Mouse (Mus musculus) limb, embryonic 11.5 days (tissue): Measurements from ENCODE around the gene Ap4b1. TPM values are rescaled to one million over a fixed set of nuclear protein-coding genes. Genes with fewer than 3 reads are reported as not detected.

Source experiments
- ATAC-seq: fragments of 200-750 bp; cut with Nextera tagmentation; 2 replicates; pipeline ENCODE4 v1.8.0; 2017; ENCODE audit warnings: low read depth; ENCODE audit not compliant: insufficient number of reproducible peaks, low FRiP score, low TSS enrichment
- DNase-seq: peaks from one replicate; pipeline ENCODE4 v3.0.0-alpha.2; 2015; ENCODE audit warnings: low spot score
- H3K27ac ChIP-seq: fragments of 300-500 bp; sonication (generic); replicated peaks from 2 replicates; pipeline ENCODE4 v1.5.1; 2014; ENCODE audit warnings: low read depth, mild to moderate bottlenecking, low read length
- H3K27me3 ChIP-seq: fragments of 300-500 bp; sonication (generic); 2 replicates; pipeline ENCODE4 v1.6.1; 2014; ENCODE audit warnings: mild to moderate bottlenecking, low read length, mixed read lengths; ENCODE audit not compliant: control insufficient read depth, insufficient read depth
- H3K36me3 ChIP-seq: fragments of 300-500 bp; sonication (generic); 2 replicates; pipeline ENCODE4 v1.6.1; 2014; ENCODE audit warnings: mild to moderate bottlenecking, low read length, moderate library complexity, mixed read lengths; ENCODE audit not compliant: control insufficient read depth, insufficient read depth
- H3K4me1 ChIP-seq: fragments of 300-500 bp; sonication (generic); 2 replicates; pipeline ENCODE4 v1.6.1; 2014; ENCODE audit warnings: low read length, mixed read lengths; ENCODE audit not compliant: control insufficient read depth, insufficient read depth
- H3K4me2 ChIP-seq: fragments of 300-500 bp; sonication (generic); 2 replicates; pipeline ENCODE4 v1.6.1; 2014; ENCODE audit warnings: low read depth, mild to moderate bottlenecking, moderate library complexity; ENCODE audit not compliant: severe bottlenecking
- H3K4me3 ChIP-seq: fragments of 300-500 bp; sonication (generic); 2 replicates; pipeline ENCODE4 v1.5.1; 2014; ENCODE audit warnings: low read depth, low read length
- H3K9ac ChIP-seq: fragments of 300-500 bp; sonication (generic); 2 replicates; pipeline ENCODE4 v1.6.1; 2014; ENCODE audit warnings: mild to moderate bottlenecking, low read length
- H3K9me3 ChIP-seq: fragments of 300-500 bp; sonication (generic); 2 replicates; pipeline ENCODE4 v1.6.1; 2016; ENCODE audit warnings: low read length; ENCODE audit not compliant: control insufficient read depth
- WGBS: fragments of 180-500 bp; shearing (Covaris S2); extraction: QIAGEN DNeasy Blood & Tissue Kit; methylation state at CpG from one replicate; pipeline ENCODE4 v1.1.7; 2014; 5-methylcytosine and 5-hydroxymethylcytosine counted together
- polyA plus RNA-seq: library from polyadenylated mRNA; unstranded; fragments of >200 nt; fragmentation: Nextera tagmentation; extraction: Ambion mirVana; gene quantifications from 2 replicates; pipeline ENCODE4 v1.2.1, GENCODE M21; 2014

The Ap4b1 gene
- polyA plus RNA-seq, 1 experiment from 2014 or later, result 22.8 TPM

DNA sequence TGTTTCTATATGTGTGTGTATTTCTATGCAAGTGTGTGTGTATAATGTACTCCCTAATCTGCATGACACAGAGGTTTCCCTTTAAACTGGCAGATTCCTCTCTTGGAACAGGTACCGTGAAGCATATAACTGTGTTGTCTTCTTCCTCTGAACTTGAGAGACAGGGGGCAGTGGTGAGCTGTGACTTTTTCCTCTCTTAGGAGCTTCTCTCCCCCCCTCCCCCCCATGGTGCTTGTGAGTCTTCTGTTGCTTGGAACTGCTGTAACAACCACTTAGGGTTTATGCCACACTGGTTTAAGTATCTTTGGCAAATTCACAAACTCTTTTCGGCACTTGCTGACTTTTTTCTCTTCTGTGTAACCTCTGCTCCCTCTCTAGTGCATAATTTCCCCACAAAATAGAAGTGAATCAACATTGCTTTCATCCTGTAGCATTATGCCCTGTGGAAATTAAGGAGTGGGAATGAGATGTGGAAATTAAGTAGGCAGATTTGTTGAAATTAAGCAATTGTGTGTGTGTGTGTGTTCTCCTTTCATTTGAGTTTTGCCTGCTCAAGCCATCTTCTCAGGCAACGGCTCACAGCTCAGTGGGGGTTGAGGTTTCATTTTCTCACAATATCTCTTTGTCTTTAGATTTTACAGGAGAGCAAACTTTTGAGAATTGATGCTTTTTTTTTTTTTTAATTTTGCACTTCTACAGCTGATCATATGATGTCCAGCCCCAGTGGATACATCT is 43.4 kb downstream of the Ap4b1 start:
- Histone ChIP-seq H3K4me1 (no peaks in the 10 kb centered on the region), H3K4me3 (no peak overlapping the region), H3K36me3 (no peaks in the 10 kb centered on the region), H3K9ac (no peak overlapping the region), H3K9me3 (no peaks in the 10 kb centered on the region), H3K27me3 (no peaks in the 10 kb centered on the region), H3K4me2 (no peak overlapping the region), H3K27ac (no peak overlapping the region)
- ATAC-seq (no peak), DNase-seq (peak; percentile 24)
- 69% methylated on average over 3 of the region's 3 CpGs for WGBS

DNA sequence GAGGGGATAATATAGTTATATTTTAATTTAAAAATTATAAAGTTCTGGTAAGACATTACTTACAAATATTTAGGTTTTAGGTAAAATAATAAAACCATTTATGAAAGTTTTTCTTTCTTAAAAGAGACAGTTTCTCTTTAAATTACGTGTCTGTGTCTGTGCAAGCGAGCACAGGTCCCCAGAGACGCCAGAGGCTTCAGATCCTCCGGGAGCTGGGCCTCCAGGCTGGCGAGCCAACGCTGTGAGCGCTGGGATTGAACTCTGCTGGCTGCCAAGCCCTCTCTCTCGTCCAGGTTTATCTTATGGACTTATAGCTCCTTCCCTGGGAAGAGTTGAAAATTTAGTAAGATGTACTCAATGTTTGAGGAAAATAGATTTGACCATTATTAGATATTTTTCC is 44.5 kb downstream of the Ap4b1 start:
- Histone ChIP-seq H3K9ac (no peak overlapping the region), H3K4me2 (no peak overlapping the region), H3K27me3 (no peaks in the 10 kb centered on the region), H3K4me3 (no peak overlapping the region), H3K9me3 (no peaks in the 10 kb centered on the region), H3K27ac (no peak overlapping the region), H3K36me3 (no peaks in the 10 kb centered on the region), H3K4me1 (no peaks in the 10 kb centered on the region)
- 77% methylated on average over 8 of the region's 8 CpGs for WGBS
- no peak for DNase-seq
- ATAC-seq, result no peak

DNA sequence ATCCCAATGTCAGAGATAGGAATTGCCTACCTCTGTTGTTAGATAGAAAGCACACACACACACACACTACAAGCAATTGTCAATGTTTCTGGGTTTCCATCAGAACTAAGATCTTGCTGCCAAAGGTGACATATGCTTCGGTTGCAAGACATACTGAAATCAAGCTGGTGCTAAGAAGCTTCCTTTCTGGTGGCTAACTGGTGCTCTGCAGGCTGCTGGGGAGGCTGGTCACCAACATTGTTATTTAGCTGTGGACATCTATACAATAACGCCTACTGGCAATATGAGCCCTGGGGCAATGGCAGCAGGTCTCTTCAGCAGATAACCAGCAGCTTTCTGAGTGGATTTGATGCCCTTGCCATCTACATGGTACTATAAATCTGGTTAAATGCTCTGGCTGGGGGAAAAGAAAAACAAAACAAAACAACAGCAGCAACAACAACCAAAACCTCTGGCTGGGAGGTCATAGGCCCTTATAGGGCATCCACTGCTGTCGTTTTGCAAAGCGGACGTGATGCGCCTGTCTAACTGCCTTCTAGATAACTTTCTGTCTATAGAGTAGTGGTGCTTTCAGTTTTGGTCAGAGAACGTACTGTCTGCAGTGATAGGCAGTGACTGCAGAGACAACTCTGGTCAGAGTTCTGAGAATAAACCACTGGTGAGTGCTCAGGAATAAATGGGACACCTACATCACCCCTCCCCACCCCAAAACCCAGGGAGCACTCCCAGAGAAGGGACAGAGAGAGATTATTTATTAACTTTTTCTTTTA is 47.9 kb downstream of the Ap4b1 start:
- no peak overlapping the region for H3K4me3 ChIP-seq
- ATAC-seq (no peak), DNase-seq (no peak)
- H3K27me3 ChIP-seq, result no peaks in the 10 kb centered on the region
- H3K27ac ChIP-seq, result no peak overlapping the region
- no peaks in the 10 kb centered on the region for H3K4me1 ChIP-seq
- H3K4me2 ChIP-seq, result no peak overlapping the region
- no peaks in the 10 kb centered on the region for H3K36me3 ChIP-seq
- WGBS, result 88% methylated on average over 7 of the region's 7 CpGs
- no peak overlapping the region for H3K9ac ChIP-seq
- no peaks in the 10 kb centered on the region for H3K9me3 ChIP-seq

DNA sequence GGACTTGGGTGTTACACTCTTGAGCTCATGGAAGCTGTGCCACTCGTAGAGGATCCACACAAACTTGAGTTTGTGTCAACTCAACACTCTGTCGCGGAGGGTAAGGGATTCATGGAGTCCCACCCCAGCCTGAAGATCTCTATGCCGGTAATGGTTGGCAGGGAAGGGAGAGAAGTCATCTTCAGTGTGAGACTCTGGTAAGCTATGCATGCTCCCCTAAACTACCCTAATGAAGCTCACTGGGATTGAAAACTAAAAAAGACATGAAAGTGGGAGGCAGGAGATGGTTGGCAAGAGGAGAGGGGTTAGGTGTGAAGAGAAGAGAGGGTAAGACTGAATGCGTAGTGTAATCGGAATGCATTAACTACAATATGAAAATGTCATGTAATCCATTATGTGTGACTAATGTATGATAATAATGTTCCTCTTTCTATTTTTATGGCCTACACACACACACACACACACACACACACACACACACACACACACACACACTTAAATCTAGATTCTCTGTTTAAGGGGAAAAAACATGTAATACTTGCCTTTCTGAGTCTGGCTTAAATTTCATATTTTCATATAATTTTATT is 48.8 kb downstream of the Ap4b1 start:
- WGBS, result 95% methylated on average over 6 of the region's 6 CpGs
- H3K4me3 ChIP-seq, result no peak overlapping the region
- no peak for ATAC-seq
- no peaks in the 10 kb centered on the region for H3K4me1 ChIP-seq
- H3K27me3 ChIP-seq, result no peaks in the 10 kb centered on the region
- H3K9me3 ChIP-seq, result no peaks in the 10 kb centered on the region
- no peak for DNase-seq
- H3K4me2 ChIP-seq, result no peak overlapping the region
- no peak overlapping the region for H3K27ac ChIP-seq
- no peak overlapping the region for H3K9ac ChIP-seq
- no peaks in the 10 kb centered on the region for H3K36me3 ChIP-seq

DNA sequence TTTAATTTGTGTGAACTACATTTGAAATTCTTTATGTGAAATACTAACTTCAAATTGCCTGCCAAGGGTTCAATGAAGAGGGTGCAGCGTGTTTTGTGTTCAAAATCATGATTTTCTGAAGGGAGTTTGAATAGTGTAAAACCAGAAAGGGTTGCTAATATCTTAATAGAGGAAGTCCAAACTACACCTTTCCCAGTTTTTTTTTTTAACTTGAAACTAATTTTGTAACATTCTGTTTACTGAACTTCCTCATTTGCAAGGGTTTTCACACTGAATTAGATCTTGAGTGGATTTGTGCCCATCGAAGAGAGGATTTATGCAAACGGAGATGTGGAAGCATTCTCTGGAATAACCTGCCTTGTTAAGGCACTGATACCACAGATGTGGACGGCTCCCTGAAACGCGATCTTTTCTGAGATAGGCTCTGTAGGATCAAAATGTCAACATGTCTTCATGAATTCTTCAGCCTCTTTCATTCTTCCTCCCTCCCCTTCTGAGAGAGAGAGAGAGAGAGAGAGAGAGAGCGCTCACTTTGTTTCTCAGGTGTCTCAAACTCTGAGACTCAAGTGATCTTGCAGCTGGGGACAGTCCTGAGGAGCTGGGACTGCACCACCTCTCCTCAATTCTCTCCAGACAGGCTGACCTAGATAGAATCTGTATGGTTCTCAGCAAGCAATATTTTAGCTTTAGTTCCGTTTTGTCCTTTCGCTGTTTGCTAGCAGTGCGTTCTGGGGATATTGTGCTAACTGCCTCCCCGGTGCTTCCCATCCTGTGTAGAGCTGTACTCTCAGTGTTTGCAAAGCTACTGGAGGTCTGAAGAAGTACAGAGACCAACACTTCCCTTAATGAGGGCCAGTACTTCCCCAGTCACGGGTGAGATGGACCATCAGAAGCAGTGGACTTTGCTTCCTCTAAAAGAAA is 49.8 kb downstream of the Ap4b1 start, which contains the start of gene Ptpn22:
Gene Ptpn22 (plus strand): TSS at position 915 of the 921 bp plus-strand sequence.
- 79% methylated on average over 12 of the region's 12 CpGs for WGBS
- H3K36me3 ChIP-seq, result no peaks in the 10 kb centered on the region
- no peaks in the 10 kb centered on the region for H3K9me3 ChIP-seq
- H3K4me2 ChIP-seq, result no peak within 1 kb of the TSS
- DNase-seq, result no peak
- H3K9ac ChIP-seq, result no peak within 1 kb of the TSS
- no peak within 1 kb of the TSS for H3K4me3 ChIP-seq
- no peaks in the 10 kb centered on the region for H3K4me1 ChIP-seq
- no peaks in the 10 kb centered on the region for H3K27me3 ChIP-seq
- no peak for ATAC-seq
- H3K27ac ChIP-seq, result no peak within 1 kb of the TSS

DNA sequence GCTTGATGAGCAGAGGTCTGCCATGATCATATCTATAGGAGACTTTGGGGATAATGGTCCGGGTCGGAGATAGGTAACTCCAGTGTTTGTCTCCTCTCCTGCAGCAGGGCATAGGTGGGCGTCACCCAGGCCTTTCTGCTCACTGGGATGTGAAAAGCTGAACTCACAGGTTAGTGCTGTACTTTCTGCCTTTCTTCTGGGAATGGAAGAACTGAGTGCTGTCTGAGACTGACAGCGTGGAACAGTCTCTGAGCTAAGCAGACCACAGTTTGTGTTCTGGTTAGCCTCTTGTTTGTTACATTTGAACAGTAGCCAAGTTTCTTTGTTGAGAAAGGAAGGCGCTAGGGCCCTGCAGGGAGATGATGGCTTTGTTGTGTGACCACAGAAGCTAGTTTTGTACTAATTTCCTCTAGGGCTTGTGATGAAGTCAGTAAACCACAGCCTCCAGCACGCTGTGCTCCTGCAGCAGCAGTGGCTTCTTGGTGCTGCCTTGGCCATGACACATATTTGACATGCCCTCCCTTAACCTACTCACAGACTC is 50.6 kb downstream of the Ap4b1 start:
- H3K27ac ChIP-seq, result no peak overlapping the region
- no peak overlapping the region for H3K9ac ChIP-seq
- H3K9me3 ChIP-seq, result no peaks in the 10 kb centered on the region
- no peak overlapping the region for H3K4me2 ChIP-seq
- 83% methylated on average over 6 of the region's 6 CpGs for WGBS
- H3K27me3 ChIP-seq, result no peaks in the 10 kb centered on the region
- H3K4me3 ChIP-seq, result no peak overlapping the region
- no peaks in the 10 kb centered on the region for H3K4me1 ChIP-seq
- DNase-seq (no peak), ATAC-seq (no peak)
- H3K36me3 ChIP-seq, result no peaks in the 10 kb centered on the region

DNA sequence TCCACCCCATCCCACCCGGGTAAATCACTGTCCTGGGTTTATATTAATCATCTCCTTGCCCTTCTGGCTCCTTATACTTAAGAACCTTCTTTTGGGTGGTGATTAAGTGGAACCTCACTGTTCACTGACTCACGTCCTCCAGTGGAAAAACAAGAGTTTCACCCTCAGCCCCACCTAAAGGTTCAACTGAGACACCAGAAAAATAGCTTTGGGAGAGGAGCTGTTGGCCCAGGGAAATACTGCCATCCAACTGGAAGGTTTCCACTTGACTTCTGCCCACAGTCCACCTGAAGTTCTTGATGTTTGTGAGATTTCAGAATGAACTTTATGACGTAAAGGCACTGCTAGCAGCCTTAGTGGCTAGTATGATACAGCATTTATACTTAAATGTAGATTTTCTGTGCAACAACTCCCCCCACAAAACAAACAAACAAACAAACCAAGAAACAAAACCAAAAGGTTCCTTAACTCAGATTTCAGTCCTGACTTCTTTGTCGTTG is 53.5 kb downstream of the Ap4b1 start:
- H3K27me3 ChIP-seq, result no peaks in the 10 kb centered on the region
- H3K36me3 ChIP-seq, result no peaks in the 10 kb centered on the region
- WGBS, result 84% methylated on average over 4 of the region's 4 CpGs
- no peak for ATAC-seq
- H3K9ac ChIP-seq, result no peak overlapping the region
- H3K9me3 ChIP-seq, result no peaks in the 10 kb centered on the region
- no peaks in the 10 kb centered on the region for H3K4me1 ChIP-seq
- H3K4me2 ChIP-seq, result no peak overlapping the region
- H3K4me3 ChIP-seq, result no peak overlapping the region
- no peak for DNase-seq
- H3K27ac ChIP-seq, result no peak overlapping the region
